Mouse (Mus musculus) erythroblast, embryonic 14.5 days (primary cell): ENCODE results near the gene Flt3.

ENCODE experiments used
- GATA1 ChIP-seq: IDR thresholded peaks from 2 replicates; pipeline ENCODE4 v1.6.1; 2012; ENCODE audit warnings: low read length, inconsistent platforms, mixed read lengths
- TAL1 ChIP-seq: IDR thresholded peaks from 3 replicates; pipeline ENCODE4 v1.6.1; 2012; ENCODE audit warnings: low read length, inconsistent platforms, mixed read lengths

DNA sequence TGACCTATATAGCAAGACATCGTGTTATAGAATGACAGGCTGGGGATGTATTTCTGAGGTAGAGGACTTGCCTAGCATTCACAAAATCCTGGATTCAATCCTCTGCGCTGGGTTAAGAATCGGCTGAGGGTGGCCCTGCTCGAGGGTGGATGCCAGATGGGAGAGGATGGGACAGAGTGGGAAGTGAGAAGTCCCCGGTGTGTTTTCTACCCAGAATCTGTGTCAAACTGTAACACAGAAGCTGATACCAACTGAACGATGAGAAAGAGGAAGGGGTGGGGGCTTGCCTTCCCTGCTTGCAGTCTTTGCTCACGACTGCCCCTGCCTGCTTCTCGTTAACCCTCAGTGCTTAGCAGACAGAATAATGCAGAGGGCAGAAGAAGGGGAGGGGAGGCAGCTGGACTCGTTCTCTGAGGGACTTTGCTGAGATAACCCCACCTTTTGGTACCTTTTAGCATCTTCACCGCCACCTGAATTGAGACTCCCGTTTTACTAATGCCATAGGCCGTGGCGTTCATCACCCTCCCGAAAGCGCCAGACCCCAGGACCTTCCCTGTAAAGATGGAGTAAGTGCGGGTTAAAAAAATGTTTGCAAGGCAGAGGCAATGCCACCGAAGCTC, 46.0 kb downstream of the Flt3 start:
- TF ChIP-seq GATA1 (no peak), TAL1 (no peak)
